Mouse (Mus musculus): ENCODE data around the gene Atp6v1c2.
A peak's percentile ranks its signal among the peaks of the same experiment; 100 is the strongest.

Atp6v1c2 gene

DNA sequence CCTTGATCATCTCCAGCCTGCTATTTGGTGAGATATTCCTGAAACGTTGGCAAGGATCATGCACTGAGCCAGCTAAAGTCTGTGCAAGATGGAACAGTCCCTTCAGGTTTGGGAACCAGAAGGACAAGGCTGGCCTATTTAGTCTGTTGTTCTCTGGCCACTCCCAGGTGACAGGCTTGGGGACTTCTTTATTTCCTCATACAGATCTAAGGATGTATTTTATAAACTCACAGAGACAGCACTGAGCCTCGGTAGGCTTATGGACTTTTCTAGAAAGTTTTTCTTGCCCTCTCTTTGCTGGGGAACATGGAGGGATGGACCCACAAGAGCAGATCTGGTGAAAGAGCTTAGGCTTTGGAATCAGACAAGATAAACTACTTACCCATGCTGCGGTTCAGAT lies at the start of gene Atp6v1c2:
Atp6v1c2 (minus strand) TSS at position 101 of the 400 bp plus-strand sequence.
- DNase-seq (ENCODE audit: extremely low spot score) = no peak

DNA sequence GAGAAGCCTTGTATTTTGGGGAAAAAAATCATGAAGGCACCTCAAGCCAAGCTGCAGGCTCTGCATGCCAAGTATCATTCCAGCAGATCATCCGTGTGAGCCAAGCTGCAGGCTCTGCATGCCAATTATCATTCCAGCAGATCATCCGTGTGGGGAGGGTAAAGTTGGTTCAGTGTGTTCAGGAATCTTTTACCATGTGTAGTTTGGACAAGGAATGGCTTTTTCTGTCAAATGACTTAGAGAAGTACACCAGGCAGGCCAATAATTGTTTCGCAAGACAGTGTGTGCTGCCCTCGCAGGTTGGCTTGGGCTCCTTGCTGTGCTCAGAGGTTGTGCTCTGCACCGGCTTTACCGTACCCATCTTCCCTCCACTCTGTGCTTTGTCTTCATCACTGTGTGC lies 47.4 kb upstream of the Atp6v1c2 start:
- no peak for DNase-seq (ENCODE audit: extremely low spot score)

DNA sequence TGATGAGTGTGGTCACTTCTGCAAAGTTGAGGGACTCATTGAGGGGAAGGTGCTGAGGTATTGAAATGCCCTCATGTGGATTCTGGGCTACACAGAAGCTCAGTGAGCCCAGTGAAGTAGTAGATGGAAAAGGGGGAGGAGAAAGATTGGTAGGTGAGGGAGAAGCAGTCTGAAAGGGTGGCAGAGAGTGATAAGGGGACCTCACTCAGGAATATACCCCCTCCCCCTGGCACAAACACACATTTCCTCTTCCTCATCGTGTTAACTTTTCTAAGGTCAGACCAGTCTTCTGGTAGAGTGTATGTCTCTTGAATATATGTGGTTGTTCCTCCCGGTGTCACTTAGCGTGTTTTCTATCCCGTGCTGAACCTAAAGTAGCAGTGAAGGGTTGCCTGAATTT lies 46.1 kb upstream of the Atp6v1c2 start:
- DNase-seq (ENCODE audit: extremely low spot score) = no peak

DNA sequence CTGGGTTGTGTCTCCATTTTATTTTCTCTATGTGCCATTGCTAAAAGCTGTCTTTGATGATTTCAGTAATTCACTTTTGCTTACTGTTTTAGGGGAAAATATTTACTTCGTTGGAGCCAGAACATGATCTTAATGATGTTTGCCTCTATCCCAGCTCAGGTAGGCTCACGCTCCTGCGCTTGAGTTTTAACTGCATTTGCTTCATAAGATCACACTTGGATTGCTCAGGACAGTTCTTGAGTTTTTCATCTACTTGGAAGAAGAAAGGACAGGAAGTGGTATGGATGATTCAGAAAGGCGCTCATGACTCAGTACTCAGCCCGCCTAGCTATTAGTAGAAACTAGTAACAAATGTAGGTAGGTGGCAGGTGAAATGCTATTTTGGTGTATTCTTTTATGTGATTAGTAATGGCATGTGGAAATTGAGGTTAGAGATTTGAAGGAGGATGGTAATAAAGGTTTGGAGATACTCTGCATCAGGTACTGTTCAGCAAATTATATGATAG lies 44.4 kb upstream of the Atp6v1c2 start:
- no peak for DNase-seq (ENCODE audit: extremely low spot score)

DNA sequence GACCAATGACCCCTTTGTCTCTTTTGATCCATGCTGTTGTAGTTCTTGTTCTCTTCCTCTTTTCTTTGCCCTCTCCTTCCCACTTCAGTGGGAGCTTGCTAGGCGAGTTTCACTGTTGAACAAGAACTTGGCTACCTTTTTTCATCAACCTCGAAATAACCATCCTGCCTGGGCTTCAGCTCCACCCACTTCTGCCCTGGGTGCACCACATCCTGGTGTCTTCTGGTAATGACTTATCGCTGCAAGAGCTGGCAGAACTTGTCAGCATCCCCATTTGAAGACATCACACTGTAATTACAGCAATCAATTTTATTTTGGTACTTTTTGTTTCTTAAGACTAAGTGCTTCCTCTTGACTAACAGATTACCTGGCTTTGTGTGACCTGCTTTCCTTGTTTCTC lies 43.5 kb upstream of the Atp6v1c2 start:
- DNase-seq (ENCODE audit: extremely low spot score) = no peak

DNA sequence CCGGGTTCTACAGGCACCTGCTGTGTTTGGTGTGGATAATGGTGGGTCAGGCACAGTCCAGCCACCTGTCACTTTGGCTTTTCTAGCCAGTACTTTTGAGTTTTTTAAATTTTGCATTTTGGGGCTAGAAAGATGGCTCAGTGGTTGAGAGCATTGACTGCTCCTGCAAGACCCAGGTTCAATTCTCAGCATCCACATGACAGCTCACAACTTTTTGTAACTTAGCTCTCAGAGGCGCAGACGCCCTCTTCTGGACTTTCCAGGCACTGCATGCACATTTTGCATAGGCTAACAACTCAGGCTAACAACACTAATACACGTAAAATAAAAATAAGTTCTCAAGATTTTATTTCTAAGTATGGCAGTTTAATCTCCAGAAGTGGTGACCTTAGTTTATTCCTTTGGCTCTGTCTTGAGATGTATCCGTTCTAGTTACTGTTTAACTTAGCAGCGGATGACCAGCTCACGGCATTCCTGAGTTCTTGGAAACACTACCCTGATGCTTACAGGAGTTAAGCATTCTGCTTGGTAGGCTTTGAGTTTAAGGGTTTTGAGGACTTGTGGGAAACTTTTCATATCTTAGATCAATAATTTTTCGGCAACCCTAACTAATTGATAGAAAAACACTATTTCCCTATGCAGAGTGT lies 42.6 kb upstream of the Atp6v1c2 start:
- DNase-seq (ENCODE audit: extremely low spot score) = no peak

DNA sequence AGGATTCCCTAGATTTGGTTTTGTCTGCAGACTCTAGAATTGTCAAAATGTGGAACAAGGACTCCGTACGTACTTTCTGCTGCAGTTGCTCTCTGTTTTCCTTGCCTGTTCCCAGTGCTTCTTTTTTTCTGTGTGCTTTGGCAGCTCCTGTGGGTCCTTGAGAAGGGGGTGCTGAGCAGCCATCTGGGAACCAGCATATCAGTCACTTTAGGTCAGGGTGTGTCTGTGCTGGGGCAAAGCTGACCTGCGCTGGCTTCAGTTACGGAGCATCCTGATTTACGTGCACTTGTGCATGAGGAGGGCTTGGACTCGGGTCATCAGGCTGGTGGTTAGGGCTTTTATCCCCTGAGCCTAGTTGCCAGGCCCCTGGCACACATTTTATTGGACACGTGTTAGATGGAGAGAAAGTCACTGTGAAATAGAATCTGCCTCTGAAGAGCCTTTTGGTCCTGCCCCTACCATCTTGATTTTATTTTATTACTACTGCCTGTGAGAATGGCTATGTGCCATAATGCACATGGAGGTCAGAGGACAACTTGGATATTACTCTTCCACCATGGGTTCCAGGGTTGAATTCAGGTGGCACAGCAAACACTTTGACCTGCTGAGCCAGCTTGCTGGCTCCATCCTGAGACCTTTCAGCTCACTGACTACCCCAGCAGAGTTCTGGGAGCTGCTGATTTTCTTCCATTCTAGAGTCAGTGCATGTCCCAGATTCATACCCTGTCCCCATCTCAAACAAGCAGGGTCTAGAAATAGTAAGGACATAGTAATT lies 40.6 kb upstream of the Atp6v1c2 start:
- DNase-seq (ENCODE audit: extremely low spot score) = no peak

DNA sequence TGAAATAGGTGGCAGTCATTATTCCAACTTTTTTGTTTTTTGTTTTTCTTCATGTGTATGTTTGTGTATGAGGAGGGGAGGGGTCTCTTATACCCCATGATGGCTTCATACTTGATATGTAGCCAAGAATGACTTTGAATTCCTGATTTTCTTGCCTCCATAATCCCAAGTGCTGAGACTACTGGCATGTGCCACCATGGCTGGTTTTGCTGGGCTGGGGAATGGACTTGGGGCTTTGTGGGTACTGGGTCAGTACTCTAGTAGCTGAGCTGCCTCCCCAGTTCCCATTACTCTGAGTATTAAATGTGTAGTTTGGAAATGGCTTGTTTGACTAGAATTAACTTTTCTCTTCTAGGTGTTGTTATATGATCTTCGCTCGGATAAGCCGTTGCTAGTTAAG lies 40.0 kb upstream of the Atp6v1c2 start:
- no peak for DNase-seq (ENCODE audit: extremely low spot score)

DNA sequence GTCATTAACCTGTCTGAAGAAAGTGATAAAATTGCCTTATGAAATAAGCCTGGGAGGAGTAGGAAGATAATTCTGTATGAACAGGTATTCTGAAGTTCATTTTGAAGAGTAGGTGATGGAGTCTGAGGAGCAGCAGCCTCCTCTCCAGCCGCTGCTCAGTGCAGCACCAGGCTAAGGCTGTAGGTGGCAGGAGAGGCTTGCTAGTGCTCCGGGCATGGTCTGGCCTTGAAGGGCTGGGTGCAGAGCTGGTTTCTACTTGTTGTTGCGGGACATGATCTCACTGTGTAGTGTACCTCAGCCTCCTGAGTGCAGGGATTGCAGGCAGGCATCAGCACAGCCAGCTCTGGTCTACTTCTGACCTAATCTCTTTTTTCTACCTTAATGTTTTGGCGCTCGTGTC lies 37.8 kb upstream of the Atp6v1c2 start:
- DNase-seq (ENCODE audit: extremely low spot score) = peak; percentile 39

DNA sequence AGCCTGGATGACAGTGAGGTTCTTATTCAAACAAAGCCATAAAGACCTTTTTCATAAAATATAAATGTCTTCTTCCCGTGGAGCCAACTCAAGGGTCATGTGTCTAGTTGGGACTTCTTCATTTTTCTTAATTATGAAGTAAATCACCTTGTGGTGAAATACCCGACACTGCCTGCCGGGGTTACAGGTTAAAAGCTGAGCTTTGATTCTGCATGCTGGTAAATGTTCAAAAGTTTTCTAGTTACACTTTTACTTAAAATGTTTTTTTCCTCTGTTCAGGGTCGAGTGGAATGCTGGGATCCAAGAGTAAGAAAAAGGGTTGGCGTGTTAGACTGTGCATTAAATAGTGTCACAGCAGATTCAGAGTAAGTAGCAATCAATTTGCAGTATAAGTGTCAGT lies 33.2 kb upstream of the Atp6v1c2 start:
- no peak for DNase-seq (ENCODE audit: extremely low spot score)

DNA sequence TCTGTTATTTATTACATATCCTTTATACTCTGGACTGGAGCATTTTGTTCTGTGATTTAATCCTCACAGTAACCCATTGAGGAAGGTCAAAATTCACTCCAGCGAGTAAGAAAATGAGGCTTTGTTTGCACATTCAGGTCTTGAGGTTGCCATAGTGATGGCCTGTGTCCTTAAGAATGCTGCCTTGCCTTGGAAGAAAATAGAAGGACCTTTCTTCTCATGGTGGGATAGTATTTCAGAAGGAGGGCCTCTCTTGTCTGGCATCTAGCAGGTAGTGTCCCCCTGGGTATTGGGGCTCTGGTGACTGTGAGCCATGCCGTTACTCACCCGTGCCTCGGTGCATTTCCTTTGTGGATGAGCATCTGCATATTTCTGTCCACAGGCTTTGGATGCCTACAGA lies 31.5 kb upstream of the Atp6v1c2 start:
- DNase-seq (ENCODE audit: extremely low spot score) = no peak

DNA sequence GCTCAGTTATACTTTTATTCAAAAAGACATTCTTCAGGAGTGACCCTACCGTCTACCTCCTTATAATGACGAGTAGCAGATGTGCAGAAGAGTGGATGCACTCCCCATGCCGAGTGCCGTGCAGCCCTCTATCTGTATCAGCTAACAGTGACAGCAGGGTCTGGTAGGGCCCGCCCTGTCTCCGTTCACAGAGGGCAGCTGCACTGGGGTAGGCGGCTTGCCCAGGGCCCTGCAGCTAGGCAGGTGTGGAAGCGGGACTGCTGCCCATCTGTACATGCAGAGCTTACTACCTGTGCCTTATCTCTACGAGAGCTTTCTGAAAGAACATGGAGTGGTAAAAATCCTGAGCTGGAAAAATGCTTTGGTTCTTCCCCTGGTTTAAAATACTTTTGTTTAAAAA lies 30.9 kb upstream of the Atp6v1c2 start:
- DNase-seq (ENCODE audit: extremely low spot score) = no peak

DNA sequence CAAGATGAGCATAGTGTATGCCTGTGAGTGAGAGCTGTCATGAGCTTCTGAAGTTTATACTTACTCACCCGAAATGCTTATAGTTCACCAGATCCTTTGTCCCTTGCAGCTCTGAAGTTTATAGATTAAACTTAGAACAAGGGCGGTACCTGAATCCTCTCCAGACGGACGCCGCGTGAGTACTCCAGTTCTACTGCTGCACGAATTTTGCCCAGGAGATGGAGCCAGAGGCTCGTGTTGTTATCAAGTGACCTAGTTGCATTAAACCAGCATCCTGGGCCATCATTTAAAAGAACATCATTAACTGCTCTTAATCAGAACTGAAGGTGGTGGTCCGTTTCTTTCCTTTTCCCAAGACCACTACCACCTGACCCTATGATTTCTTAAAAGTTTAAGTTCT lies 29.8 kb upstream of the Atp6v1c2 start:
- no peak for DNase-seq (ENCODE audit: extremely low spot score)

DNA sequence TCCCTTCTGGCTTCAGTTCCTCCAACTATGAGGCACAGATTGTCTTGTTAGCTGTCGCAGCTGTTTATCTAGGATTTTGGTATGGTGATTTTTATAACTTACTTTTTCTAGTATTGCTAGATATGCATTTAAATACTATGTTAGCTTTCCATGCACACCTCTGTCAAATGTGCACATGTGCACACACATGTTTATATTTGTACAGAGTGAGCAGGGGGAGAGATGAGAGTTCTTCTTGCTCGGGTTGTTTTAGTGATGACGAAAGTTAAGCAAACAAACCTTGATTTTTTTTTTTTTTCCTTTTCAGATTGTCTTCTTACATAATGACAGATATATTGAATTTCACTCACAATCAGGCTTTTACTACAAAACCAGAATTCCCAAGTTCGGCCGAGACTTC lies 28.6 kb upstream of the Atp6v1c2 start:
- no peak for DNase-seq (ENCODE audit: extremely low spot score)

DNA sequence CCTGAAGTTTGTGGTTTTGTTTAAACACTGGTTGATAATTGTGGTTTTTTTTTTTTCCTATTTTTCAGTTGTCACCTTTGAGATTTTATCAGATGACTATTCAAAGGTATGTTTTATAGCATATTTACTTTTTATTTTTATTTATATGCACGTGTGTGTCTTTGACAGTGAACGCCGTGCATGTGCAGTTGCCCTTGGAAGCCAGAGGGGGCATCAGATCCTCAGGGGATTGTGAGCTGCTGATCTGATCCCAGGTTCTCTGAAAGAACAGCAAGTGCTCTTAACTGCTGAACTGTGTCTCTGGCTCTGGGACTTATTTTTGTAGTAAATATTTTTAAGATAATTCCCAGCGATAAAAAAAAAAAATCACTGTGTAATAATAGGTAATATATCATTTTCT lies 27.7 kb upstream of the Atp6v1c2 start:
- DNase-seq (ENCODE audit: extremely low spot score) = no peak

DNA sequence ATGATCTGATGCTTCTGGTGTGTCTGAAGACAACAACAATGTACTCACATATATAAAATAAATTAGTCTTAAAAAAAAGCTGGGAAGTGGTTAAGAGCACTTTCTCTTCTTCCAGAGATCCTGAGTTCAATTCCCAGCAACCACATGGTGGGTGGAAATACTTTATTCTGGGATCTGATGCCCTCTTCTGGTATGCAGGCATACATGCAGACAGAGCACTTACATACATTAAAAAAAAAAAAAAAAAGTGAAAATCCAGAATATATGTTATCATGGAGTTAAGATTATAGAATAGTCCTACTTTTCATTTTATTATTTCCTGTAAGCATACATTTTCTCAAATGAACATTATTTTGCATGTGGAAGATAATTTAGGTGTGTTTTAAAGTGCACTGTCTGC lies 20.9 kb upstream of the Atp6v1c2 start:
- DNase-seq (ENCODE audit: extremely low spot score) = no peak

DNA sequence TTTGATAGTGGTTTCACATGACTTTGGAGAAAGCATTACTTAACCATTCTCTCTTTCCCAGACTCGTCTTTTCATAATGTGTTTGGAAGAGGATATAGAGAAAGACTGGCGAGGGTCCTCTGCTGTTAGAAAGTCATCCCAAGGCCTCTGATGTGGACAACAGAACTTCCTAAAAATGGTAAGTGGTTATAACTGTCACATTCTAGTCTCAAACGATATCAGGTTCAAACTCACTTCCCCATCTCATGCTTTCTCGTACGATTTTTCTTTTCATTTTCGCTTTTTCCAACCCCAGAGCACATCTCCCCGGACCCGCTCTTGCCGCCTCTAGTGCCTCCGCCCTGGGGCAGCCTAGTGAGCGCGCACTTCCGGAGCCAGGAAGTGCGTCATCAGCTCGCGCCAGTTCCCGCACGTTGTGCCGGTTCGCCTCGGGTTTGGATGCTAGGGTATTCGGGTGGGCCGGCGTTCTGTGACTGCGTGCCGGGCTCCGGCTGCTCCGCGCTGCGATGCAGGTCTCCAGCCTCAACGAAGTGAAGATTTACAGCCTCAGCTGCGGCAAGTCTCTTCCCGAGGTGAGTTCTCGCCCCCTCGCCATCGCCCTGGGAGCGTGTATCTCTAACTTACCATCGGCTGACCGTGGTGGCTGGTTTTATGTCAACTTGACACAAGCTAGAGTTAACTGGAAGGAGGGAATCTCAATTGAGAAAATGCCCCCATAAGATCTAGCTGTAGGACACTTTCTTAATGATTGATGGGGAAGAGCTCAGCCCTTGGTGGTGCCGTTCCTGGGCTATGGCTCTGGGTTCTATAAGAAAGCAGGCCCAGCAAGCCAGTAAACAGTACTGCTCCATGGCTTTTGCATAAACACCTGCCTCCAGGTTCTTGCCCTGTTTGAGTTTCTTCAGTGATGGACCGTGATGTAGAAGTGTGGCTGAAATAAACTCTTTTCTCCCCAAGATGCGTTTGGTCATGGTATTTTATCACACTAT lies 19.2 kb upstream of the Atp6v1c2 start, which contains the start of gene Nol10:
Nol10 (plus strand) TSS at position 411 of the 989 bp plus-strand sequence.
- peak; percentile 90 for DNase-seq (ENCODE audit: extremely low spot score)

DNA sequence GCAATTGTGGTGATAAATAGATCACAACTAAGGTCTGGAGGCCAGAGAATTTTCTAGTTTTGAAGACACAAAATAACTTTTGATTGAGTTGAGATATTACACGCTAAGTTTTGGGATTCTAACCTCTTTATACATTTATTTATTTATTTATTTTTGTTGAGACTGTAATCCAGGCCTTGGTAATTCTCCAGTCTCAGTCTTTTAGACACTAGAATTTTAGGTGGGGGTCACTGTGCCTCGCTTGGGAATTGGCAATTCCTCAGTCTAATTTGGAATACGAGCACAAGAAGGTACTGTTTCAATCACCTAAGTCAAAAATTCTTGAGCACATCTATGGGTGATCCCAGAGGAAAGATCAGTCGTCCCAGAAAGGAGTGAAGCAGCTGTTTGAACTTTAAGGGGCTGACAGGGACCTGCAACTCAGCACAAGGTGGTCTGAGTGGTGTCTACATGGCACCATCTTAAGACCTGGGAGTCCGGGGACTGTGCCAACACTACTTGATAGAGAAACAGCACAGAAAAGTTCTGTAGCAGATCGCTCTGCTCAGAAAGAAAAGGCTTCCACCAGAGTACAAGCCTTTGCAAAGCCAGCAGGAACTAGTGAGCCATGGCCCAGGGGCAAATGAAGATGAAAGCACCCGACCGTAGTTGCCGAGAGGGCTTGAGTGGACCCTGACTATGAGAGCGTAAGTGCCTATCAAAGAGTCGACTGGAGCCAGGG lies 18.3 kb upstream of the Atp6v1c2 start:
- no peak for DNase-seq (ENCODE audit: extremely low spot score)

DNA sequence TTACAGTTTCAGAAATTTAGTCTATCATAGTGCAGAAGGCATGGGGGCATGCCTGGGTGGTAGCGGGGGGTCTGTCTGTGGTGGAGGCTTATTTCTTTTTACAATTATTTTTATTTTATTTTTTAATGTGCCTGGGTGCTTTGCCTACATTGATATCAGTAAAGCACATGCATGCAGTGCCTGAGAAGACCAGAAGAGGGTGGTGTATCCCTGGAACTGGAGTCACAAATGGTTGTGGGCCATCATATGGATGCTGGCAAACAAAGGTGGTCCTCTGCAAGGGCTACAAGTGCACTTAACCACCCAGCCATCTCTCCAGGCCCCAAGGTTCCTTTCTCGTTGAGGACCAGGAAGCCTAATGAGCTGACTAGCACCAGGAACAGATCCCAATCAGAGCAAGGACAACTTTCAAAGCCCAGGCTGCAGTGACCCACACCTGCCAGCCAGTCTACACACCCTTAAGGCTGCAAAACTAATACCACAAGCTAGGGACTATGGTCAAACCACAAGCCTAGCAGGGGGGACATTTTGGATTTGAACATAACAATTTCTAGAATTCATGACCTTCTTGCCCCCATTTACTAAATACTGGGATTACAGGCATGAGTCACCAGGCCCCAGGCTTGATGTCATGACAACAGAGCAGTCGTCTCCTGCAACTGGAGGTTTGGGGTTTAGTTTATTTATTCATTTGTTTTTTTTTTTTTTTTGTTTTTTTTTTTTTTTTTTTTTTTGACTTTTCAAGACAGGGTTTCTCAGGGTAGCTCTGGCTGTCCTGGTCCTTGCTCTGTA lies 10.2 kb upstream of the Atp6v1c2 start:
- no peak for DNase-seq (ENCODE audit: extremely low spot score)

DNA sequence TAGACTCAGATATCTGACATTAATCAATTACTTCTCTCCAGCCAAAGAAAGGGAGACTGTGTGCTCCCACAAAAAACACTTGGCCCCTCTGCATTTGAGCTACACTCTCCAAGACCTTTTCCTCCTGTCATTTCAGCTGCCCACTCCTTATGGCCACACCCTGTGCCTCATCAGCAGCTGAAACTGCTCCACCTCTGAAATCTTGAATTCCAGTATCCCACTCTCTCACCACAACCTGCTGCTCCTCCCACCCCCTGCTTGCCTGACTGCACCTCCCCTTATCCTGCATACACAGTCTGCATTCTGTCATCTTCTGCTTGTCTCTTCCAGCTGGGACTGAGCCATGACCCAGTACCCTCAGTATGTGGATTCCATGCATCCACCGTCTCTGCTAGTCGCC lies 9.2 kb upstream of the Atp6v1c2 start:
- no peak for DNase-seq (ENCODE audit: extremely low spot score)

DNA sequence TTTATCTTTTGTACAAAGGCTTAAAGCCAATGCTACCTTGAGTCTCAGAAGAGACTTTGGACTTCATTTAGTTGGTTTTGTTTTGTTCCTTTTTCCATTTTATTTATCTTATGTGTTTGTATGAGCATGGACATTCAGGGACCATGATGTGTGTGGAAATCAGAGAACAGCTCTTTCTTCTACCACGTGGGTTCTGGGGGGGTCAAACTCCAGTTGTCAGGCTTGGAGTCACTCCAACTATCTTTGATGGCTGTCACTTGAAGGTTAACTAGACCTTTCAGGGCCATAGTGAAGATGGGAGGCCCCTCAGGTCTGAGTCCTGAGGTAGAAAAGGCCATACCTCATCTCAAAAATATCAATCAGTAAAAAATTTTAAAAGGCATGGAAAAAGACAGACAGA lies 4.3 kb upstream of the Atp6v1c2 start:
- no peak for DNase-seq (ENCODE audit: extremely low spot score)
